Mouse (Mus musculus) kidney, adult 2 months (tissue): ENCODE data around the gene Tmem19. TPM values are rescaled to one million over a fixed set of nuclear protein-coding genes. Genes with fewer than 3 reads are reported as not detected.

ENCODE experiments used
- DNase-seq: peaks from one replicate; pipeline ENCODE4 v3.0.0; 2021
- H3K27ac ChIP-seq: fragments of 200-500 bp; 2 replicates; pipeline ENCODE4 v1.5.1; 2012; ENCODE audit warnings: low read depth, low read length, control low read depth, inconsistent platforms; ENCODE audit not compliant: insufficient read depth
- H3K27me3 ChIP-seq: fragments of 200-500 bp; replicated peaks from 2 replicates; pipeline ENCODE4 v1.6.1; 2012; ENCODE audit warnings: mild to moderate bottlenecking, moderate library complexity, low read length, inconsistent platforms; ENCODE audit not compliant: control insufficient read depth, insufficient read depth
- H3K36me3 ChIP-seq: fragments of 200-500 bp; 2 replicates; pipeline ENCODE4 v1.6.1; 2012; ENCODE audit warnings: mild to moderate bottlenecking, moderate library complexity, low read length, inconsistent platforms; ENCODE audit not compliant: control insufficient read depth, insufficient read depth
- H3K4me1 ChIP-seq: fragments of 200-500 bp; 2 replicates; pipeline ENCODE4 v1.6.1; 2011; ENCODE audit warnings: low read length; ENCODE audit not compliant: control insufficient read depth, insufficient read depth
- H3K4me3 ChIP-seq: fragments of 200-500 bp; 2 replicates; pipeline ENCODE4 v1.5.1; 2011; ENCODE audit warnings: mild to moderate bottlenecking, low read depth, low read length, control low read depth; ENCODE audit not compliant: insufficient read depth
- CTCF ChIP-seq: fragments of 200-500 bp; conservative IDR thresholded peaks from 2 replicates; pipeline ENCODE4 v1.5.1; 2011; ENCODE audit warnings: low read depth, mild to moderate bottlenecking, control low read depth, low read length, moderate library complexity, mixed read lengths; ENCODE audit not compliant: insufficient read depth, insufficient read length
- POLR2A ChIP-seq: fragments of 200-500 bp; IDR thresholded peaks from one replicate; pipeline ENCODE4 v1.6.1; 2011; ENCODE audit warnings: low read depth, low read length, control low read depth
- WGBS: fragments of 180-500 bp; shearing (Covaris S2); methylation state at CpG from one replicate; pipeline ENCODE4 v1.1.7; 2018; 5-methylcytosine and 5-hydroxymethylcytosine counted together
- polyA plus RNA-seq: library from polyadenylated mRNA; depleted of rRNA; stranded (reverse); fragments of >200 nt; gene quantifications from 2 replicates; pipeline ENCODE4 v1.2.3, GENCODE M21; 2012

Gene Tmem19
- polyA plus RNA-seq, 1 experiment: 84.0 TPM

DNA sequence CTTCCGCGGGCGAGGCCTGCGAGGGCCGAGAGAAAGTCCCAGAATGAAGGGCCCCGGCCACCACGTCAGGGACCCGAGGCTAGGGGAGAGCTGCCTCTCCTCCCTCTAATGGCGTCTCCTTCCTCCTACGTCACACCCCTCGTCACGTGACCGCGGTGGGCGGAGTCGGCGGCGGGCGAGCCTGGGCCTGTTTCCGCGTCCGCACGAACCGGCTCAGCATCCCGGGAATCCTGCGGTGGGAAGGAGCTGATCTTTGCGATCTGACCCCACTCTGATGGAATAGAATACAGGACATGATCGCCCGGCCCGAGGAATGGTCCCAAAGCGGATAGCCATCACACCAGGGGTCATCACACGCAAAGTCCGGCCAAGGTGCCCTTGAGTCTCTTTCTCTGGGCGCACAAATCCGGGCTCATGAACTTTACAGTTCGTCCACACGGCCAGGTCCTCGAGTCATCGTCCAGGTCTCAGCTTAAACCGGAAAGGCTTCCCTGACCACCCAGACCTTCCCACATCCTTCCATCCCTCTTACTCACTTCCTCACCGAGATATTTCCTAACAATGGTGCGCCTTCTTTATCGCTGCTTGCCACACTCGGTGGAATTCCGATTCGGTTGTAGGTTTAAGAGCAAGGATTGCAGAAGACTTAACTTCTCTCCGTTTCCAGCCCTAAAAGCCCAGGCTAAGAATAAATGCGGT lies 46.7 kb downstream of the Tmem19 start, which contains the start of gene Rab21:
TSS of gene Rab21 (minus strand) at position 122 of the 699 bp plus-strand sequence.
- peaks cover 26% of the 10 kb centered on the region for H3K4me1 ChIP-seq
- H3K36me3 ChIP-seq: no peaks in the 10 kb centered on the region
- H3K27ac ChIP-seq: peak within 1 kb of the TSS; percentile 99
- TF ChIP-seq POLR2A (peak; percentile 92), CTCF (no peak)
- peak within 1 kb of the TSS; percentile 93 for H3K4me3 ChIP-seq
- peak; percentile 98 for DNase-seq
- no peaks in the 10 kb centered on the region for H3K27me3 ChIP-seq
- under 1% methylated on average over 48 of the region's 48 CpGs for WGBS

DNA sequence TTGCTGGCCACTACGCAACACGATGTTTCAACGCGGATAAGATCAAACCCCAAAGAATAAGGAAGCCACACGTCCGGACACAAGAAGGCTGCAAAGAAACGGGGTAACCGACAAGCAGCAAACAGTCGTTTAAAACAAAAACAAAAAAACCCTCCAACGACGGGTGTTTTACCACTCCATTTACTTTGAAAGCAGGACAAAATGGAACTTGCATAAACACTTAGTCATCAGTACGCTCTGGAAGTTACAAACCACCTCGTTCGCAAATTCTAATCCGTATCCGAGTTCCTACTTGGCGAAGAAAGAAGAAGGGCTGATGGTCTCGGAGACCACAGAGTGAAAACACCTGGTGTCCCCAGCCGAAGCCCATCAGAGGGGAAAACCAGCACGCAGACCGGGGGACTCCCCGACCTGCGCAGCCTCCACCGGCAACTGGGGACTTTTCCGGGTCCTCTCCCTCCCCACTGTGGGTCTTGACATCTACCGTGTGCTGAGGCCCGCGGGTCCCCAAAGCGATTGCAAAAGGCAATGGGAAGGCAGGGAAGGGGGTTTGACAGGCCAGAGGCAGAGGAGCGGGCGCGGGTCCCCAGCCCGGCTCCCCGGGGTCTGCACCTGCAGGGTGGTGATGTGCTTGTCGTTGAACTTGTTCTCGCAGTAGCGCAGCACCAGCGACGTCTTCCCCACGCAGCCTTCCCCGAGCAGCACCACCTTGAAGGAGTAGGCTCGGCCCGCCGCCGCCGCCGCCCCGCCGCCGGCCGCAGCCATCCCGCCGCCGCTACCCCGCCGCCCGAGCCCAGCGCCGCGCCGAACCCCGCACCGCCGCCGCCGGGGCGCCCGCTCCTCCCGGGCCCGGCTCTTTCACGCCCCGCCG lies 47.5 kb downstream of the Tmem19 start:
- Histone ChIP-seq H3K27me3 (no peaks in the 10 kb centered on the region), H3K36me3 (no peaks in the 10 kb centered on the region), H3K4me1 (peaks cover 32% of the 10 kb centered on the region), H3K4me3 (peak overlapping the region; percentile 93), H3K27ac (peak overlapping the region; percentile 99)
- WGBS: 1% methylated on average over 73 of the region's 73 CpGs
- peak; percentile 32 for DNase-seq
- no peak for TF ChIP-seq POLR2A
- TF ChIP-seq CTCF: no peak

DNA sequence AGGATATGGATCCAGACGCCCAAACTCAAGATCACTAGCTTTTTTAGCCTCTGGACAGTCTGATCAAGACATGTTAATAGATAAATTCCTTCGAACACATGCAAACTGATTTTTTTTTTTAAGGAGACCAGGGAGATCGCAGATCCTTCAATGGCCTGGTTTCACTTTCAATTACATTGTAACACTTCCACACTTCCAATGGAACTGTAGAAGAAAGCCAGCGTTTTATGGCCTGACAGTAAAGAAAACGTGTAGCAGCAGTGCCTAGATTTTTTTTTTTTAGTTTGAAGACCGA lies 48.1 kb downstream of the Tmem19 start:
- TF ChIP-seq CTCF: no peak
- TF ChIP-seq POLR2A: no peak
- H3K4me3 ChIP-seq: peak overlapping the region; percentile 93
- H3K27ac ChIP-seq: peak overlapping the region; percentile 97
- no peaks in the 10 kb centered on the region for H3K36me3 ChIP-seq
- peaks cover 32% of the 10 kb centered on the region for H3K4me1 ChIP-seq
- peak; percentile 10 for DNase-seq
- no peaks in the 10 kb centered on the region for H3K27me3 ChIP-seq
- WGBS: under 1% methylated on average over 6 of the region's 6 CpGs

DNA sequence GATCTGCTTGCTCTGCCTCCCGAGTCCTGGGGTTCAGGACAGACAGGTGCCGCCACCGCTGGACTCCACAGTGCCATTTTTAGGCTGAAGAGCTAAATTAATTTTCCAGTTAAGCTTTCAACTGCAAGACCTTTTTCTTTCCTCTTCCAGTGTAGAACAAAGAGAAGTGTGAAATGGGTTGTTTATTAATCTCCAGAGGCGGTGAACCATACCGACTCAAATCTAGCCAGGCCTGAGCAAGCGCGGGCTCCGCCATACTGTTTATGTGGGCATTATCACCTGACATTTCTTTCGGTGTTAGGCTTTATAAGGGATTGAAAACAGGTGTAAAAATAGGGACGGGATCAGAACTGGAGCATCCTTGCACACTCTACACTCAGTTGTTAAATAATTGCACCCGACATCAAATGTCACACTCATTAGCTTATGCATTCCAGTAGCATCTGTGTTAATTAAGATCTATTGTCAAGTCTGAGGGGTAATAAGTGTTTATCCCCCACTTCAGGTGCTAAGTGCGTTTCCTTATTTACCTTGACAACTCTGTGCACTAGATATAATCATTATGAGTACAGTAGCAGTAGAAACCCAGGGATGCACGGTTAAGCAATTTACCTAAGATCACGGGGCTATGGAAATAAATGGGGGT lies 48.5 kb downstream of the Tmem19 start:
- 28% methylated on average over 14 of the region's 14 CpGs for WGBS
- peak overlapping the region; percentile 97 for H3K27ac ChIP-seq

GRCm38 (mm10) chr10:115312732-115313131 lies 49.6 kb downstream of the Tmem19 start:
- no peak for TF ChIP-seq CTCF
- TF ChIP-seq POLR2A: no peak
- WGBS: 10% methylated on average over 3 of the region's 3 CpGs
- H3K36me3 ChIP-seq: no peaks in the 10 kb centered on the region
- peaks cover 32% of the 10 kb centered on the region for H3K4me1 ChIP-seq
- DNase-seq: peak; percentile 82
- peak overlapping the region; percentile 97 for H3K27ac ChIP-seq
- H3K27me3 ChIP-seq: no peaks in the 10 kb centered on the region
- H3K4me3 ChIP-seq: no peak overlapping the region

More for the DNA sequence above, 48.5 kb downstream of the Tmem19 start:
- peak; percentile 84 for DNase-seq
- peaks cover 32% of the 10 kb centered on the region for H3K4me1 ChIP-seq
- no peaks in the 10 kb centered on the region for H3K27me3 ChIP-seq
- no peaks in the 10 kb centered on the region for H3K36me3 ChIP-seq
- H3K4me3 ChIP-seq: peak overlapping the region; percentile 25
- TF ChIP-seq CTCF (no peak), POLR2A (no peak)

GRCm38 (mm10) chr10:115312194-115312593 lies 50.1 kb downstream of the Tmem19 start:
- H3K36me3 ChIP-seq: no peaks in the 10 kb centered on the region
- peaks cover 32% of the 10 kb centered on the region for H3K4me1 ChIP-seq
- DNase-seq: no peak
- TF ChIP-seq POLR2A: no peak
- TF ChIP-seq CTCF: no peak
- H3K27ac ChIP-seq: peak overlapping the region; percentile 97
- no peaks in the 10 kb centered on the region for H3K27me3 ChIP-seq
- WGBS: 58% methylated on average over 5 of the region's 5 CpGs
- no peak overlapping the region for H3K4me3 ChIP-seq
